Mouse (Mus musculus) embryonic fibroblast, embryonic 13.5 days (primary cell): Measurements from ENCODE around the gene Cltc.

Source experiments
- CTCF ChIP-seq: IDR thresholded peaks from 2 replicates; pipeline ENCODE4 v1.5.1; 2011; ENCODE audit warnings: mild to moderate bottlenecking, control low read depth, low read length, moderate library complexity, borderline replicate concordance; ENCODE audit not compliant: insufficient read depth
- POLR2A ChIP-seq: IDR thresholded peaks from 2 replicates; pipeline ENCODE4 v1.6.1; 2011; ENCODE audit warnings: low read depth, mild to moderate bottlenecking, control low read depth, low read length, moderate library complexity

DNA sequence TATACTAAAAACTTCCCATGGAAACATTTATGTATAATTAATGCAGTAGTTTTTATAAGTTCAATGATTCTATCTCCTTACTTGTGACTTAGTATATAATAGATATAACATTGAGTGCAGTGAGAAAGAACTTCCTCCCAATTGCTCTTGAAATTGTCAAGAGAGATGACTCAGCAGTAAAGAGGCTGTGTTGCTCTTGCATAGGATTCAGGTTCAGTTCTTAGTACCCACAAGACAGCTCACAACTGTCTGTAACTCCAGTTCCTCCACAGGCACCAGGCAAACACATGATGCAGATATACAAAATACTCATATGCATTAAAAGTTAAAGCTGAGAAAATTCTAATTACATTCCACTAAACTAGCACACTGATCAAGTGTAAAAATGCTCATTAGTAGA is 99.5 kb downstream of the Cltc start:
- no peak for TF ChIP-seq CTCF
- no peak for TF ChIP-seq POLR2A
